Mouse (Mus musculus) liver, embryonic 13.5 days (tissue): Measurements from ENCODE around the gene Kcnab2. TPM values are rescaled to one million over a fixed set of nuclear protein-coding genes. Genes with fewer than 3 reads are reported as not detected.
A peak's percentile ranks its signal among the peaks of the same experiment; 100 is the strongest.

Experiments used
- ATAC-seq: fragments of 200-750 bp; cut with Nextera tagmentation; 2 replicates; pipeline ENCODE4 v1.8.0; 2017; ENCODE audit warnings: low read depth, mild to moderate bottlenecking, moderate number of reproducible peaks, moderate library complexity
- DNase-seq: peaks from one replicate; pipeline ENCODE4 v3.0.0; 2022
- H3K27ac ChIP-seq: fragments of 300-500 bp; sonication (generic); 2 replicates; pipeline ENCODE4 v1.5.1; 2015; ENCODE audit warnings: moderate library complexity, mild to moderate bottlenecking, inconsistent platforms
- H3K27me3 ChIP-seq: fragments of 300-500 bp; sonication (generic); 2 replicates; pipeline ENCODE4 v1.6.1; 2015; ENCODE audit warnings: mild to moderate bottlenecking, inconsistent platforms
- H3K36me3 ChIP-seq: fragments of 300-500 bp; sonication (generic); 2 replicates; pipeline ENCODE4 v1.6.1; 2015; ENCODE audit warnings: mild to moderate bottlenecking, inconsistent platforms
- H3K4me1 ChIP-seq: fragments of 300-500 bp; sonication (generic); replicated peaks from 2 replicates; pipeline ENCODE4 v1.6.1; 2015; ENCODE audit warnings: inconsistent platforms
- H3K4me2 ChIP-seq: fragments of 300-500 bp; sonication (generic); 2 replicates; pipeline ENCODE4 v1.6.1; 2015; ENCODE audit warnings: inconsistent platforms, mild to moderate bottlenecking, moderate library complexity
- H3K4me3 ChIP-seq: fragments of 300-500 bp; sonication (generic); replicated peaks from 2 replicates; pipeline ENCODE4 v1.5.1; 2015; ENCODE audit warnings: mild to moderate bottlenecking, inconsistent platforms
- H3K9ac ChIP-seq: fragments of 300-500 bp; sonication (generic); 2 replicates; pipeline ENCODE4 v1.6.1; 2015; ENCODE audit warnings: mild to moderate bottlenecking, inconsistent platforms
- H3K9me3 ChIP-seq: fragments of 300-500 bp; sonication (generic); replicated peaks from 2 replicates; pipeline ENCODE4 v1.6.1; 2016; ENCODE audit warnings: inconsistent platforms
- WGBS: fragments of 180-500 bp; shearing (Covaris S2); methylation state at CpG from one replicate; pipeline ENCODE4 v1.1.7; 2015; ENCODE audit not compliant: insufficient replicate concordance; 5-methylcytosine and 5-hydroxymethylcytosine counted together
- polyA plus RNA-seq: library from polyadenylated mRNA; unstranded; fragments of >200 nt; fragmentation: Nextera tagmentation; extraction: Ambion mirVana; gene quantifications from 2 replicates; pipeline ENCODE4 v1.2.1, GENCODE M21; 2015

The Kcnab2 gene
- polyA plus RNA-seq, 1 experiment from 2014 or later: 8.3 TPM

GRCm38 (mm10) chr4:152451371-152451770, 26.3 kb downstream of the Kcnab2 start:
- Histone ChIP-seq H3K9me3 (no peaks in the 10 kb centered on the region), H3K4me3 (no peak overlapping the region), H3K4me1 (peaks cover 8% of the 10 kb centered on the region), H3K4me2 (no peak overlapping the region), H3K9ac (no peak overlapping the region), H3K27me3 (no peaks in the 10 kb centered on the region), H3K27ac (no peak overlapping the region), H3K36me3 (no peaks in the 10 kb centered on the region)
- 53% methylated on average over 6 of the region's 6 CpGs for WGBS
- ATAC-seq: no peak
- no peak for DNase-seq

GRCm38 (mm10) chr4:152448666-152449018, 29.0 kb downstream of the Kcnab2 start:
- H3K27me3 ChIP-seq: no peaks in the 10 kb centered on the region
- H3K4me3 ChIP-seq: peak overlapping the region; percentile 47
- no peaks in the 10 kb centered on the region for H3K36me3 ChIP-seq
- WGBS: 23% methylated on average over 8 of the region's 8 CpGs
- peaks cover 17% of the 10 kb centered on the region for H3K4me1 ChIP-seq
- peak overlapping the region; percentile 54 for H3K4me2 ChIP-seq
- DNase-seq (peak; percentile 36), ATAC-seq (peak; percentile 74)
- peak overlapping the region; percentile 54 for H3K9ac ChIP-seq
- no peak overlapping the region; the same call in 1 of the 2 replicates for H3K27ac ChIP-seq
- no peaks in the 10 kb centered on the region for H3K9me3 ChIP-seq

GRCm38 (mm10) chr4:152447731-152448665, 29.7 kb downstream of the Kcnab2 start:
- no peaks in the 10 kb centered on the region for H3K27me3 ChIP-seq
- peaks cover 17% of the 10 kb centered on the region for H3K4me1 ChIP-seq

GRCm38 (mm10) chr4:152446178-152446577, 31.5 kb downstream of the Kcnab2 start:
- no peak for DNase-seq
- peak overlapping the region; percentile 42; the same call in 1 of the 2 replicates for H3K27ac ChIP-seq
- WGBS: 39% methylated on average over 10 of the region's 10 CpGs

More at GRCm38 (mm10) chr4:152447731-152448665, 29.7 kb downstream of the Kcnab2 start:
- Histone ChIP-seq H3K9ac (peak overlapping the region; percentile 54), H3K4me3 (peak overlapping the region; percentile 47), H3K36me3 (no peaks in the 10 kb centered on the region), H3K27ac (peak overlapping the region; percentile 58), H3K4me2 (peak overlapping the region; percentile 54), H3K9me3 (no peaks in the 10 kb centered on the region)
- 53% methylated on average over 22 of the region's 22 CpGs for WGBS
- ATAC-seq (peak; percentile 44; the same call in 1 of the 2 replicates), DNase-seq (no peak)

GRCm38 (mm10) chr4:152441536-152441935, 36.1 kb downstream of the Kcnab2 start:
- no peak for DNase-seq
- Histone ChIP-seq H3K27me3 (no peaks in the 10 kb centered on the region), H3K9me3 (no peaks in the 10 kb centered on the region), H3K4me3 (no peak overlapping the region), H3K9ac (no peak overlapping the region), H3K27ac (no peak overlapping the region), H3K4me1 (peaks cover 10% of the 10 kb centered on the region), H3K4me2 (no peak overlapping the region), H3K36me3 (no peaks in the 10 kb centered on the region)
- ATAC-seq: no peak
- WGBS: 38% methylated on average over 9 of the region's 9 CpGs

More at GRCm38 (mm10) chr4:152446178-152446577, 31.5 kb downstream of the Kcnab2 start:
- peaks cover 17% of the 10 kb centered on the region for H3K4me1 ChIP-seq
- no peak overlapping the region for H3K4me3 ChIP-seq
- no peaks in the 10 kb centered on the region for H3K27me3 ChIP-seq
- peak; percentile 29; the same call in 1 of the 2 replicates for ATAC-seq
- no peaks in the 10 kb centered on the region for H3K9me3 ChIP-seq
- no peaks in the 10 kb centered on the region for H3K36me3 ChIP-seq
- H3K9ac ChIP-seq: no peak overlapping the region
- peak overlapping the region; percentile 38 for H3K4me2 ChIP-seq

- 56% methylated on average over 9 of the region's 9 CpGs for WGBS
- no peak overlapping the region for H3K4me3 ChIP-seq
- no peak overlapping the region for H3K4me2 ChIP-seq
- H3K9ac ChIP-seq: no peak overlapping the region
- DNase-seq (no peak), ATAC-seq (no peak)
- H3K9me3 ChIP-seq: no peaks in the 10 kb centered on the region
- H3K27me3 ChIP-seq: no peaks in the 10 kb centered on the region
- no peak overlapping the region for H3K27ac ChIP-seq
- H3K36me3 ChIP-seq: no peaks in the 10 kb centered on the region
- peaks cover 5% of the 10 kb centered on the region for H3K4me1 ChIP-seq
Measured at GRCm38 (mm10) chr4:152440882-152441281, 36.8 kb downstream of the Kcnab2 start.

- Histone ChIP-seq H3K27ac (no peak overlapping the region), H3K9ac (no peak overlapping the region), H3K4me2 (peak overlapping the region; percentile 30), H3K27me3 (no peaks in the 10 kb centered on the region), H3K4me1 (no peaks in the 10 kb centered on the region), H3K4me3 (no peak overlapping the region), H3K9me3 (no peaks in the 10 kb centered on the region), H3K36me3 (no peaks in the 10 kb centered on the region)
- DNase-seq (no peak), ATAC-seq (peak; percentile 39)
- 16% methylated on average over 10 of the region's 10 CpGs for WGBS
Measured at GRCm38 (mm10) chr4:152435255-152435654, 42.4 kb downstream of the Kcnab2 start.

- no peak overlapping the region for H3K9ac ChIP-seq
- H3K9me3 ChIP-seq: no peaks in the 10 kb centered on the region
- ATAC-seq (peak; percentile 66), DNase-seq (peak; percentile 53)
- H3K27ac ChIP-seq: no peak overlapping the region
- H3K4me3 ChIP-seq: no peak overlapping the region
- WGBS: 13% methylated on average over 9 of the region's 9 CpGs
- H3K4me1 ChIP-seq: no peaks in the 10 kb centered on the region
- H3K4me2 ChIP-seq: peak overlapping the region; percentile 30
- H3K27me3 ChIP-seq: no peaks in the 10 kb centered on the region
- no peaks in the 10 kb centered on the region for H3K36me3 ChIP-seq
Measured at GRCm38 (mm10) chr4:152434836-152435235, 42.8 kb downstream of the Kcnab2 start.

GRCm38 (mm10) chr4:152432308-152432707, 45.4 kb downstream of the Kcnab2 start:
- Histone ChIP-seq H3K9ac (no peak overlapping the region), H3K4me1 (no peaks in the 10 kb centered on the region), H3K27ac (no peak overlapping the region), H3K27me3 (no peaks in the 10 kb centered on the region), H3K36me3 (no peaks in the 10 kb centered on the region), H3K4me2 (no peak overlapping the region), H3K9me3 (no peaks in the 10 kb centered on the region), H3K4me3 (no peak overlapping the region)
- ATAC-seq: no peak
- DNase-seq: peak; percentile 8
- WGBS: 54% methylated on average over 5 of the region's 5 CpGs

GRCm38 (mm10) chr4:152428259-152428658, 49.4 kb downstream of the Kcnab2 start:
- ATAC-seq: no peak
- Histone ChIP-seq H3K36me3 (no peaks in the 10 kb centered on the region), H3K4me3 (no peak overlapping the region), H3K27me3 (no peaks in the 10 kb centered on the region), H3K27ac (no peak overlapping the region), H3K4me2 (no peak overlapping the region), H3K4me1 (no peaks in the 10 kb centered on the region), H3K9ac (no peak overlapping the region), H3K9me3 (no peaks in the 10 kb centered on the region)
- no peak for DNase-seq
- 60% methylated on average over 8 of the region's 8 CpGs for WGBS

- no peak overlapping the region for H3K4me3 ChIP-seq
- DNase-seq (no peak), ATAC-seq (no peak)
- no peak overlapping the region for H3K27ac ChIP-seq
- H3K4me1 ChIP-seq: no peaks in the 10 kb centered on the region
- H3K27me3 ChIP-seq: no peaks in the 10 kb centered on the region
- WGBS: 53% methylated on average over 5 of the region's 5 CpGs
- no peak overlapping the region for H3K9ac ChIP-seq
- no peaks in the 10 kb centered on the region for H3K9me3 ChIP-seq
- H3K4me2 ChIP-seq: no peak overlapping the region
- no peaks in the 10 kb centered on the region for H3K36me3 ChIP-seq
Measured at GRCm38 (mm10) chr4:152424922-152425321, 52.7 kb downstream of the Kcnab2 start.
